Mouse (Mus musculus) MEL (cell line): ENCODE measurements at regions not wholly inside any gene's neighbourhood (a gene's known extent, or its start where the extent isn't known, plus 50 kb on each side); places are given as distances from the start of the nearest gene placed in this dataset.

Source experiments
- GATA1 ChIP-seq: IDR thresholded peaks from 2 replicates; pipeline ENCODE4 v1.6.1; 2011; ENCODE audit warnings: low read depth, low read length, improper control_type of control experiment
- POLR2A ChIP-seq, 2 experiments: IDR thresholded peaks; 2 replicates each; pipeline ENCODE4 v1.6.1; 2011 to 2012; ENCODE audit warnings: low read length in 2 of 2, mild to moderate bottlenecking in 2 of 2, control low read depth in 1 of 2, improper control_type of control experiment in 1 of 2, low read depth in 1 of 2, moderate library complexity in 1 of 2; ENCODE audit not compliant: control insufficient read depth in 1 of 2, insufficient read depth in 1 of 2, poor library complexity in 1 of 2
- ZNF384 ChIP-seq: IDR thresholded peaks from 2 replicates; pipeline ENCODE4 v1.6.1; 2012; ENCODE audit warnings: low read depth, mild to moderate bottlenecking, inconsistent platforms, low read length, improper control_type of control experiment

- TF ChIP-seq ZNF384 = no peak
- TF ChIP-seq POLR2A (IDR thresholded peaks at IDR 0.05; ENCODE audit: control insufficient read depth in 1 of 2, insufficient read depth in 1 of 2, low read depth in 1 of 2, low read length in 2 of 2, poor library complexity in 1 of 2) = no peak
- TF ChIP-seq GATA1 = no peak
These were observed 116.0 kb upstream of the Eif4g2 start for GRCm38 (mm10) chr7:111198608-111199355.
